Mouse (Mus musculus): ENCODE results near the gene Ctu1. TPM values are rescaled to one million over a fixed set of nuclear protein-coding genes. Genes with fewer than 3 reads are reported as not detected.

Ctu1 gene
- 2.8 TPM for polyA plus RNA-seq (2014; fragmentation: Illumina TruSeq; extraction: RNeasy Lipid Tissue Mini Kit (QIAGEN cat#74804); ENCODE audit: low read depth, low replicate concordance)

DNA sequence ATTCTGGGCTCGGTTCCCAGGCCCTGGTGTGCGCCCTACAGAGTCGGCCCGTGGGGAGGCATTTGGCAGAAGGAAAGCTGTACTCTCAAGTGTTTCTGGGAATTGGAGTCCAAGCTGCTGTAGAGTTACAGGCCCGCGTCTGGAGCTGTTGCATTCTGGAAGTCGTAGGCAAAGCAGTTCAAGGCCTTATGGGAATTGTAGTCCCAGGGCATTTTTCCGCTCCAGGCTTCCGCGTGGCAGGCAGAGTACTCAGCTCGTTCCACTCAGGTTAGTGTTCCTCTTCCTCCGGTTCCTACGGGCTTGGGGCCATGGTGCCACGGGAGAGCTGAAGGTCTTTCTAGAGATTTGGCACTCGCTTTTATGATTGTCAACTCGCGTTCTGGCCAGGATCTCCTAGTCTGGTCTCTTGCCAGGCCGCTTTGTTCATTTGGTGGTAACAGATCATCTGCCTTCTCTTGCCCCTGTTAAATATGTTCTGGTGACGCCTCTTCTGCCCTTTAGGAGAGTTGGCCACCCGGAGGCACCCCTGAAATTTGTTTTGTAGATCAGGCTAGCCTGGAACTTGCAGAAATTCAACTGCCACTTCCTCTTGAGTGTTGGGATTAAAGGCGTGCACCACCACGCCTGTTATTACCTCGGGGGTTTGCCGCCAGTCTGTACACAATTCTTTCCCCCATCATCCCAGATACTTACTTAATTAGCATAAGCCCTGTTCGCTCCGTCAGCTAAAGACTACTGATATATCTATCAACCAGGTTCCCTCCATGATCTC, at the start of gene Ctu1:
Gene Ctu1 (plus strand): TSS at position 208 of the 772 bp plus-strand sequence.

DNA sequence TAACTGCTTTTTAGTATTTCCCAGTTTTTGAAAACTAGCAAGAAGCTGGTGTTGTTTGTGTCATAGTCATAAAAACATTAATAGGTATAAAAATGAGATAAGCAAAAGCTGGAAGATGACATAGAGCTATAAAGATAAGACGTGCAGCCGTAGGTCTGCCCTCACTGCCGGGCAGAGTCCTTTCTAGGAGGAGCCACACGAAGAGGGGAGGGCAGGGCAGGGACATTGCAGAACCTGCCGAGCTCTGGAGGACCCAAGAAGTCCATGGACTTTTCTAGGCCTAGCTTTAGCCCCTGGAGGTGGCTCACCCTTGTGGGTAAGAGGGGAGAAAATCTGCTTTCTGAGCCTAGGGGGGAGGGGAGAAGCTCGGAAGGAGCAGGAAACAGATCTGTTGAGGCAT, 37.3 kb upstream of the Ctu1 start, which contains the start of gene Ceacam18:
Gene Ceacam18 (plus strand): TSS at position 208 of the 400 bp plus-strand sequence.

DNA sequence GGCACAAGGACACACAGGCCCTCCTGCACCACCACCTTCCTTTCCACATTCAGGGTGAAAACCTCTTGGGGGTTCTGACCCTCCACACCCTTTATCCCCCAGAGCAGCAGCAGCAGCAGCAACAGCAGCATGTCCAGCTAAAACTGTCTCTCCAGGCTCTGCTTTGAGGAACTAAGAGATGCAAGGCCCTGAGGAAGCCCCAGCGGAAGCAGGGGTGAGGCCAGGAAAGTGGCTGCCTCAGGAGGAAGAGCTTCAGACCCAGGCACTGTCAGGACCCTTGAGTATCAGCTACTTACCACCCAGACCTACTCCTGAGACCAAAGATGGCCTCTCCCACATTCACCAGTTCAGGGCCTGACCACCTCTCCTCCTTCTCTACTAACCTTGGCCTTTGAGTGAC, 11.8 kb upstream of the Ctu1 start, which contains the start of gene Siglece:
Gene Siglece (minus strand): TSS at position 160 of the 400 bp plus-strand sequence.

DNA sequence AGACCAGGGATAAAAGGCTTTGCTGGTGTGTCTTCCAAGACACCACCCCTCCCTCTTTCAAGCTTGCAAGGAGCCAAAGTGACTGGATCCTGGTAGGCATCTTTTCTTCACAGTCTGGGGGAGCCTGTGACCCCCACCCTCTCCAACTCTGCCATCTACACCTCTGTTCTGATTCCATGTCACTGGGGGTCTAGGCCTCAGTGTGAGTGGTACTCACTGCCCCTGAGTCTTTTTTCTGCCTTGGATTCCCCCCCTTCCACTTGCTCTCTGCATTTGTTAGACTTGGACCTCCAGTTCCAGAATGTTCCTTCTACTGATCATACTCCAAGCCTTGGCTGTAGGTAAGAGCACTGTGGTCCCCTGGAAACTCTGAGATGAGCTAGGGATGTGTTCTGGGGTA, 18.3 kb downstream of the Ctu1 start, which contains the start of gene Klk14:
Gene Klk14 (plus strand): TSS at position 301 of the 400 bp plus-strand sequence.

DNA sequence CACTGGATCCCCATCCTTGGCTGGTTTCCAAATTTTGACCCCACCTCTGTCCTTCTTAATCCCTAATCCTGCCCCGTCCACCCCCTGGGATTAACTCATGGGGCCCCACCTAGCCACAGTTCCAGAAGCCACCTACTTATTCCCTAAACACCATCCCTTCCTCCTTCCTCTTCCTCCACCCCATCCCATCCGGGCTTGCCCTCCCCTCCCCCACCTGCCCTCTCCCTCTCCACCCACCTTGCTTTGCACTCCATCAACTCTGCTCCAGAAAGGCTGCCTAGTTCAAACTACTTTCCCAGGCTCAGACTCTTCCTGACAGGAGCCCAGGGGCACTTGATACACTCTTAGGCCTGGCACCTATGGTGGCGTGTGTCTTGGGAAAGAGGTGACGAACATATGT, 40.5 kb downstream of the Ctu1 start, which contains the start of gene Klk13:
Gene Klk13 (plus strand): TSS at position 301 of the 400 bp plus-strand sequence.

Other genes starting within 250 kb of the Ctu1 start
- not detected for gene Lim2, start 244.3 kb upstream of the Ctu1 start, polyA plus RNA-seq (2014; fragmentation: Illumina TruSeq; extraction: RNeasy Lipid Tissue Mini Kit (QIAGEN cat#74804); ENCODE audit: low read depth, low replicate concordance)
- gene Nkg7, start 234.9 kb upstream of the Ctu1 start, polyA plus RNA-seq (2014; fragmentation: Illumina TruSeq; extraction: RNeasy Lipid Tissue Mini Kit (QIAGEN cat#74804); ENCODE audit: low read depth, low replicate concordance), result not detected
- gene Cldnd2, start 231.2 kb upstream of the Ctu1 start, polyA plus RNA-seq (2014; fragmentation: Illumina TruSeq; extraction: RNeasy Lipid Tissue Mini Kit (QIAGEN cat#74804); ENCODE audit: low read depth, low replicate concordance), result not detected
- 20.5 TPM for gene Etfb, start 227.9 kb upstream of the Ctu1 start, polyA plus RNA-seq (2014; fragmentation: Illumina TruSeq; extraction: RNeasy Lipid Tissue Mini Kit (QIAGEN cat#74804); ENCODE audit: low read depth, low replicate concordance)
- not detected for gene Gm45233, start 227.9 kb upstream of the Ctu1 start, polyA plus RNA-seq (2014; fragmentation: Illumina TruSeq; extraction: RNeasy Lipid Tissue Mini Kit (QIAGEN cat#74804); ENCODE audit: low read depth, low replicate concordance)
- 0.41 TPM for gene Vsig10l, start 208.9 kb upstream of the Ctu1 start, polyA plus RNA-seq (2014; fragmentation: Illumina TruSeq; extraction: RNeasy Lipid Tissue Mini Kit (QIAGEN cat#74804); ENCODE audit: low read depth, low replicate concordance)
- gene Iglon5, start 181.9 kb upstream of the Ctu1 start, polyA plus RNA-seq (2014; fragmentation: Illumina TruSeq; extraction: RNeasy Lipid Tissue Mini Kit (QIAGEN cat#74804); ENCODE audit: low read depth, low replicate concordance), result not detected
- not detected for gene 4931406B18Rik, start 166.1 kb upstream of the Ctu1 start, polyA plus RNA-seq (2014; fragmentation: Illumina TruSeq; extraction: RNeasy Lipid Tissue Mini Kit (QIAGEN cat#74804); ENCODE audit: low read depth, low replicate concordance)
- gene Cd33, start 127.6 kb upstream of the Ctu1 start, polyA plus RNA-seq (2014; fragmentation: Illumina TruSeq; extraction: RNeasy Lipid Tissue Mini Kit (QIAGEN cat#74804); ENCODE audit: low read depth, low replicate concordance), result 7.9 TPM
- gene Zfp658, start 109.8 kb upstream of the Ctu1 start, polyA plus RNA-seq (2014; fragmentation: Illumina TruSeq; extraction: RNeasy Lipid Tissue Mini Kit (QIAGEN cat#74804); ENCODE audit: low read depth, low replicate concordance), result 2.2 TPM
- gene Zfp719, start 92.4 kb upstream of the Ctu1 start, polyA plus RNA-seq (2014; fragmentation: Illumina TruSeq; extraction: RNeasy Lipid Tissue Mini Kit (QIAGEN cat#74804); ENCODE audit: low read depth, low replicate concordance), result 32.9 TPM
- not detected for gene Zfp819, start 64.8 kb upstream of the Ctu1 start, polyA plus RNA-seq (2014; fragmentation: Illumina TruSeq; extraction: RNeasy Lipid Tissue Mini Kit (QIAGEN cat#74804); ENCODE audit: low read depth, low replicate concordance)
- gene Ceacam18, start 37.3 kb upstream of the Ctu1 start, polyA plus RNA-seq (2014; fragmentation: Illumina TruSeq; extraction: RNeasy Lipid Tissue Mini Kit (QIAGEN cat#74804); ENCODE audit: low read depth, low replicate concordance), result not detected
- gene Siglece, start 11.9 kb upstream of the Ctu1 start, polyA plus RNA-seq (2014; fragmentation: Illumina TruSeq; extraction: RNeasy Lipid Tissue Mini Kit (QIAGEN cat#74804); ENCODE audit: low read depth, low replicate concordance), result 0.76 TPM
- not detected for gene Klk14, start 18.4 kb downstream of the Ctu1 start, polyA plus RNA-seq (2014; fragmentation: Illumina TruSeq; extraction: RNeasy Lipid Tissue Mini Kit (QIAGEN cat#74804); ENCODE audit: low read depth, low replicate concordance)
- gene Klk13, start 40.6 kb downstream of the Ctu1 start, polyA plus RNA-seq (2014; fragmentation: Illumina TruSeq; extraction: RNeasy Lipid Tissue Mini Kit (QIAGEN cat#74804); ENCODE audit: low read depth, low replicate concordance), result not detected
- gene Klk12, start 96.9 kb downstream of the Ctu1 start, polyA plus RNA-seq (2014; fragmentation: Illumina TruSeq; extraction: RNeasy Lipid Tissue Mini Kit (QIAGEN cat#74804); ENCODE audit: low read depth, low replicate concordance), result not detected
- gene Klk11, start 102.6 kb downstream of the Ctu1 start, polyA plus RNA-seq (2014; fragmentation: Illumina TruSeq; extraction: RNeasy Lipid Tissue Mini Kit (QIAGEN cat#74804); ENCODE audit: low read depth, low replicate concordance), result not detected
- gene Klk10, start 109.0 kb downstream of the Ctu1 start, polyA plus RNA-seq (2014; fragmentation: Illumina TruSeq; extraction: RNeasy Lipid Tissue Mini Kit (QIAGEN cat#74804); ENCODE audit: low read depth, low replicate concordance), result 0.58 TPM
- gene Klk9, start 119.9 kb downstream of the Ctu1 start, polyA plus RNA-seq (2014; fragmentation: Illumina TruSeq; extraction: RNeasy Lipid Tissue Mini Kit (QIAGEN cat#74804); ENCODE audit: low read depth, low replicate concordance), result not detected
- gene Klk8, start 125.6 kb downstream of the Ctu1 start, polyA plus RNA-seq (2014; fragmentation: Illumina TruSeq; extraction: RNeasy Lipid Tissue Mini Kit (QIAGEN cat#74804); ENCODE audit: low read depth, low replicate concordance), result not detected
- gene Klk7, start 139.3 kb downstream of the Ctu1 start, polyA plus RNA-seq (2014; fragmentation: Illumina TruSeq; extraction: RNeasy Lipid Tissue Mini Kit (QIAGEN cat#74804); ENCODE audit: low read depth, low replicate concordance), result not detected
- gene Klk6, start 152.5 kb downstream of the Ctu1 start, polyA plus RNA-seq (2014; fragmentation: Illumina TruSeq; extraction: RNeasy Lipid Tissue Mini Kit (QIAGEN cat#74804); ENCODE audit: low read depth, low replicate concordance), result not detected
- not detected for gene Klk5, start 170.0 kb downstream of the Ctu1 start, polyA plus RNA-seq (2014; fragmentation: Illumina TruSeq; extraction: RNeasy Lipid Tissue Mini Kit (QIAGEN cat#74804); ENCODE audit: low read depth, low replicate concordance)
- not detected for gene Klk4, start 209.1 kb downstream of the Ctu1 start, polyA plus RNA-seq (2014; fragmentation: Illumina TruSeq; extraction: RNeasy Lipid Tissue Mini Kit (QIAGEN cat#74804); ENCODE audit: low read depth, low replicate concordance)